Mouse (Mus musculus) T-helper 1 cell (primary cell): ENCODE results near the gene Sema4g.

Experiments
- in situ Hi-C: fragments of 300-600 bp; cut with MboI, MseI; formaldehyde crosslinking; loops from one replicate; pipeline ENCODE4 v1.15.1; 2025; ENCODE audit warnings: high pct_unique_total_duplicates

Gene Sema4g

GRCm38 (mm10) chr19:44988831-44989566 is at the start of gene Sema4g:
Sema4g (plus strand) TSS chr19:44989101.
- in situ Hi-C loops, result no loop called here

- in situ Hi-C loops, result no loop called here
These were observed 29.3 kb upstream of the Sema4g start for GRCm38 (mm10) chr19:44959633-44960032.

GRCm38 (mm10) chr19:44965978-44966377 is 22.9 kb upstream of the Sema4g start:
- in situ Hi-C loops, result no loop called here

- in situ Hi-C loops, result no loop called here
These were observed 20.6 kb upstream of the Sema4g start for GRCm38 (mm10) chr19:44968329-44968728.

DNA sequence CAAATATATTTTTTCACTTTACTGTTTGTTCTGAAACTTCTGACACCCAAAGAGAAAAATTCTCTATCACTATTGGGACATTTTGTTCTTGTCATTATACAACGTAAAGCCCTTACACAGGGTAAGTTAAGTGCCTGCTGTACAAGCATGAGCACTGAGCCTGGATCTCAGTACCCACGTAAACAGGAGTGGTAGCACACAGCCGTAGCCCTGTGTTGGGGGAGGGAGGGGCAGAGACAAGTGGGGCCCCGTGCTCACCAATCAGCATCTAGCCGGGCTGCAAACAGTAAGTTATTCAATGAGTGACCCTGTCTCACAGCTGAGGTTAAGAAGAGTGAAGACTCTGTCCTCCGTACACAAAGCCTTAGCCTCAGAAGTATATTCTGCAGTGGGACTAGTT is 12.3 kb upstream of the Sema4g start:
- in situ Hi-C loops, result loop anchor here (5.0 kb wide), 1 partner anchor 39 kb away; no protein-coding TSS in a partner anchor

DNA sequence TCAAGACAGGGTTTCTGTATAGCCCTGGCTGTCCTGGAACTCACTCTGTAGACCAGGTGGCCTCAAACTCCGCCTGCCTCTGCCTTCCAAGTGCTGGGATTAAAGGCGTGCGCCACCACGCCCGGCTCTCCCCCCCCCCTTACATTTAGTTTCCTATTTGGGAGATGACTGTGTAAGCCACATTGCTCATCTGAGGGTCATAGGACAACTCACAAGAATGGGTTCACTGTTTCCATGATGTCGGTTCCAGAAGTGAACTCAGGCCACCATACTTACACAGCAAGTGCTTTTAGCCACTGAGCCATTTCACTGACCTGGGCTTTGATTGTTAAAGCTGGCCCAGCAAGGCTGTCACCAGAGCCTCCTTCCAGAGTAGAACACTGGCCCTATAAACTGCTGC is 11.8 kb upstream of the Sema4g start:
- in situ Hi-C loops, result loop anchor here (5.0 kb wide), 1 partner anchor 40 kb away; no protein-coding TSS in a partner anchor

- in situ Hi-C loops, result no loop called here
These were observed 8.1 kb upstream of the Sema4g start for GRCm38 (mm10) chr19:44980787-44981186.

DNA sequence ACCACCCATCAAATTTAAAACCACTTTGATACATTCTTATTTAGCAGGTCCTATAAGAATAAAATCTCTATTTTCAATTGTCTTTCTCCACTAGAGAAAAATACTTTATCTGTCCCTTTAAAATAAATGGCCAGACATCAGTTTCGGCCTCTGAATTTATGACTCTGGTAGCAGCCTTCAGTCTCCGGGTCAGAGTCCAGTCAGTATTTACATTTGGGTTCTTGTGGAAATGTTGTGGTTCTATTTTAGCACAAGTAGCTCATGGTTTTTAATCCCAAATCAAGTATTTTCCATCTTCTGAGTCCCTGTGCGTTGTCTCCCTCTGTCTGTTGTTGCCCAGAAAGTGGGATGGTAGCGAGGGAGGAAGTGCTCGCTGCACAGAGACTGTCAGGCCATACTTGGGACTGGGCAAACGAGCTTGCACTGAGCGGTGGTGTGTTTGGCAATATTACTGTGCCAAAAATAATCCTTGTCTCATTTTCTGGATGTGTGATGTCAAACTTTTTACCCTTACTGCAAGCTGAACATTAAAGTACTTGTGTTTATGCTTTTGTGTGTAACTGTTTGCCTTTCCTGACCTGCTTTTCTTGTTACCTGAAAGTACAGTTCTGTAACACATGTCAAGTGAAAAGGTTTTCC is 6.3 kb upstream of the Sema4g start:
- in situ Hi-C loops, result no loop called here

- in situ Hi-C loops, result no loop called here
These were observed 5.5 kb upstream of the Sema4g start for GRCm38 (mm10) chr19:44983366-44983765.

GRCm38 (mm10) chr19:44984420-44984819 is 4.5 kb upstream of the Sema4g start:
- in situ Hi-C loops, result no loop called here

GRCm38 (mm10) chr19:44985159-44985988 is 3.5 kb upstream of the Sema4g start:
- in situ Hi-C loops, result no loop called here

- in situ Hi-C loops, result no loop called here
These were observed 1.9 kb upstream of the Sema4g start for GRCm38 (mm10) chr19:44987004-44987403.

GRCm38 (mm10) chr19:44987851-44988250 is 1.1 kb upstream of the Sema4g start:
- in situ Hi-C loops, result no loop called here

DNA sequence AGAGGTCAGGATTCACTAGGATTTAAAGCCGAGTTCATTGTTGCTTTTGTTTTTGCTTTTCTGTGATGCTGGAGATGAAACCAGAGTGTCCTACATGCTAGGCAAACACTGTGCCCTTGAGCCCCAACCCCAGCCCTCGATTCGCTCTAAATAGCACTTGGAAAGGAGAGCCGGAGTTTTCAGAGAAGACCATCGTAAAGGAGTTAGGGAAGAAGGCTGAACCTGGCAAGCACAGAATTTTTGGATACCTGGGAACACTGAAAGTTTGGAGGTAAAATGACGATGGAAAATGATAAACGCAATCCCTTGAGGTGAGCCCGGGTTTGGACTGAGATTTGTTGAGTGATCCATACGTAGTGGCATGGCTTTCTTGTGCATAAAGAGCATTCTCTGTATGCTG is 580 bp upstream of the Sema4g start:
- in situ Hi-C loops, result no loop called here

GRCm38 (mm10) chr19:44989567-44990495 is 930 bp downstream of the Sema4g start:
- in situ Hi-C loops, result no loop called here

DNA sequence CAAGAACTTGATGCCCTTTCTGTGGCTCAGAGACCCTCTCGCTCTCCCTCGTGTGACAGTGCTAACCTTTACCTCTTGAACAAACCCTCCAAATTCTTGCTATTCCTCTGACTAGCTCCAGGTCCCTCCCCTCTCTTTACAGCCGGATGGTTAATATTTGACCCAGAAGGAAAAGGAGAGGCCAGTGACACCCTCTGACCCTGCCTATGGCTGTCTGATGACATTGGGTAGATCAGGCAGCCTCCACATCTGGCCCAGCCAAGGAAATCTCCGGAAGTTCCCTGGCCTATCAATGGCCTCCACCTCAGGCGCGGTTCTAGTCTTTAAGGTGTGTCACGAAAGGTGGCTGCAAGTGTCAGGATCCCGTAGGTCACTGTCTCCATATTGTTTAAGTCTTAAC is 2.1 kb downstream of the Sema4g start:
- in situ Hi-C loops, result no loop called here

DNA sequence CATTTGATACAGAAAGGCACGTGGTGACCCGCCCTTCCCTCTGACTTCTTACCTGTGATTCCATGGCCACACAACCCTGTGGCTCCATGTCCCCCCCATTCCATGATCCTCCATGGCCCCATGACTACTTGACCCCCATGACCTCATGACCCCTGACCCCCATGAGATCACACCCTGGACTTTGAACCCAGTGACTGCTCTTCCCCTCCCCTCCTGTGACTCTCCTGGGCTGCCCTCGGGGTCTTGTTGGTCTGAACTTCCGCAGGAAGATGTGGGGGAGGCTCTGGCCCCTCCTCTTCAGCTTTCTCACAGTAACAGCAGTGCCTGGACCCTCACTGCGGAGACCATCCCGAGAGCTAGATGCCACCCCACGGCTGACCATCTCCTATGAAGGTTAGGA is 3.3 kb downstream of the Sema4g start:
- in situ Hi-C loops, result no loop called here

GRCm38 (mm10) chr19:44992712-44993111 is 3.8 kb downstream of the Sema4g start:
- in situ Hi-C loops, result no loop called here

GRCm38 (mm10) chr19:44997786-44998185 is 8.9 kb downstream of the Sema4g start:
- in situ Hi-C loops, result no loop called here

- in situ Hi-C loops, result no loop called here
These were observed 10.7 kb downstream of the Sema4g start for GRCm38 (mm10) chr19:44999647-45000046.

GRCm38 (mm10) chr19:45002301-45002700 is 13.4 kb downstream of the Sema4g start:
- in situ Hi-C loops, result no loop called here
